Mouse (Mus musculus) neural tube, embryonic 14.5 days (tissue): Measurements from ENCODE around the gene Parp3. TPM values are rescaled to one million over a fixed set of nuclear protein-coding genes. Genes with fewer than 3 reads are reported as not detected.
A peak's percentile ranks its signal among the peaks of the same experiment; 100 is the strongest.

ENCODE experiments used
- ATAC-seq: fragments of 200-750 bp; cut with Nextera tagmentation; 2 replicates; pipeline ENCODE4 v1.8.0; 2017; ENCODE audit warnings: low read depth, mild to moderate bottlenecking, moderate TSS enrichment, moderate library complexity
- H3K27ac ChIP-seq: fragments of 300-500 bp; sonication (generic); 2 replicates; pipeline ENCODE4 v1.5.1; 2014; ENCODE audit warnings: low read depth, mild to moderate bottlenecking, control low read depth, low read length, moderate library complexity, mixed read lengths
- H3K27me3 ChIP-seq: fragments of 300-500 bp; sonication (generic); 2 replicates; pipeline ENCODE4 v1.6.1; 2014; ENCODE audit warnings: low read length; ENCODE audit not compliant: control insufficient read depth, insufficient read depth
- H3K36me3 ChIP-seq: fragments of 300-500 bp; sonication (generic); 2 replicates; pipeline ENCODE4 v1.6.1; 2014; ENCODE audit warnings: low read length, mixed read lengths; ENCODE audit not compliant: control insufficient read depth, insufficient read depth
- H3K4me1 ChIP-seq: fragments of 300-500 bp; sonication (generic); 2 replicates; pipeline ENCODE4 v1.6.1; 2014; ENCODE audit warnings: low read length; ENCODE audit not compliant: control insufficient read depth, insufficient read depth
- H3K4me2 ChIP-seq: fragments of 300-500 bp; sonication (generic); 2 replicates; pipeline ENCODE4 v1.6.1; 2014; ENCODE audit warnings: mild to moderate bottlenecking, low read depth, low read length, control low read depth
- H3K4me3 ChIP-seq: fragments of 300-500 bp; sonication (generic); 2 replicates; pipeline ENCODE4 v1.5.1; 2014; ENCODE audit warnings: low read depth, low read length, control low read depth, mixed read lengths
- H3K9ac ChIP-seq: fragments of 300-500 bp; sonication (generic); replicated peaks from 2 replicates; pipeline ENCODE4 v1.6.1; 2014; ENCODE audit warnings: low read depth, mild to moderate bottlenecking, control low read depth, low read length, mixed read lengths
- H3K9me3 ChIP-seq: fragments of 300-500 bp; sonication (generic); 2 replicates; pipeline ENCODE4 v1.6.1; 2016; ENCODE audit warnings: low read length; ENCODE audit not compliant: control insufficient read depth
- WGBS: fragments of 180-500 bp; shearing (Covaris S2); extraction: QIAGEN DNeasy Blood & Tissue Kit; methylation state at CpG from one replicate; pipeline ENCODE4 v1.1.7; 2014; 5-methylcytosine and 5-hydroxymethylcytosine counted together
- polyA plus RNA-seq: library from polyadenylated mRNA; unstranded; fragments of >200 nt; fragmentation: Nextera tagmentation; extraction: Ambion mirVana; gene quantifications from 2 replicates; pipeline ENCODE4 v1.2.1, GENCODE M21; 2014

The Parp3 gene
- polyA plus RNA-seq, 1 experiment from 2014 or later, result 0.36 TPM

DNA sequence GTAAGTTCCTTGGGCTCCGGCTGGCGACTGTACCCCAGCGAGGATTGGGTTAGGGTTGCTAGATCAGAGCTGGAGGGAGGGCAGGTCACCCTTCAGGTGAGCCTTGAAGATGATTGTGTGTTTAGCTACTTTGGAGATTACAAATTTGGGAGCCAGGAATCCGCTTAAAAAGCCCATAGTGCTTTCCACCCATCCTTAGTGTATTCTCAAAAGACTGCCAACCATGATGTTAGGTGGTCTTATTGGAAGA is 46.8 kb downstream of the Parp3 start:
- Histone ChIP-seq H3K4me1 (peaks cover 7% of the 10 kb centered on the region), H3K4me3 (peak overlapping the region; percentile 45), H3K9ac (peak overlapping the region; percentile 85), H3K36me3 (peaks cover 26% of the 10 kb centered on the region), H3K27ac (peak overlapping the region; percentile 93), H3K9me3 (no peaks in the 10 kb centered on the region), H3K4me2 (peak overlapping the region; percentile 73), H3K27me3 (no peaks in the 10 kb centered on the region)
- 2% methylated on average over 4 of the region's 4 CpGs for WGBS
- no peak for ATAC-seq

DNA sequence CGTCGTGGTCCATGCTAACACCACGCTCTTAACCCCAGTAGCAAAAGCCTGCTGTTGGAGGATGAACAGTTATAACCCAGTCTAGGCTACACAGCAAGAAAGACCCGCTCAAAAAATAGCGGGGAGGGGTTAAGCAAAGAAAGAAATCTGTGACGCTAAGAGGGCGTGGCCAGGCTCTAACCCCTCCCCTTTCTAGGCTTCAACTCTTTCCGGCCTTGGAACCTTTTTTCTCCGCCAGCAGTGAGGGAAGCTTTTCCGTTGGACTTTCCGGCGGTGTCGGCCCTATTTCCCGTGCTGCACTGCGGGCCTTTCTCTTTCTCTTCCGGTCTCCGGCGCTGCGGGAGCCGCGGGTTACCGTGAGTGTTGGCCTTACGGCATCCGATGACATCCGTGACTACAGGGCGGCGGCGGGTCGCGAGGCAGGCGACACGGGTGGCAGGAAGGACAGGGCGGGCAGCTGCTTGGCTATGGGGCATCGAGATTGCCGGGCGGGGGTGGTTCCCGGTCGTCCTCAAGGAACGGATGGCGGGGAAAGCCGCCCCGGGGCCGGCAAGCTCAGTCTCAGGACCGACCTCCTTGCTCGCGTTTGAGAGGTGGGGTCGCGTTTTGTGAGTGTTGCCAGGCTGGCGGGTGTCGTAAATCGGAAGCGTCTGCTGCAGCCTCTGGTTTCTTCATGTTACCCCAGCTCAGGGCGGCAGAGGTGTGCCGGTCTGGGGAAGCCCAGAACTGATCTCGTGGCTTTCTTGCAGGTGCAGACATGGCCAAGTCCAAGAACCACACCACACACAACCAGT is 47.3 kb downstream of the Parp3 start, which contains the start of gene Rpl29:
Gene Rpl29 (plus strand): TSS at position 234 of the 794 bp plus-strand sequence.
- peak within 1 kb of the TSS; percentile 85 for H3K9ac ChIP-seq
- no peaks in the 10 kb centered on the region for H3K27me3 ChIP-seq
- under 1% methylated on average over 55 of the region's 55 CpGs for WGBS
- peak within 1 kb of the TSS; percentile 45 for H3K4me3 ChIP-seq
- H3K27ac ChIP-seq, result peak within 1 kb of the TSS; percentile 93
- H3K4me2 ChIP-seq, result peak within 1 kb of the TSS; percentile 81
- peaks cover 26% of the 10 kb centered on the region for H3K36me3 ChIP-seq
- no peaks in the 10 kb centered on the region for H3K9me3 ChIP-seq
- peak; percentile 88 for ATAC-seq
- H3K4me1 ChIP-seq, result peaks cover 7% of the 10 kb centered on the region

DNA sequence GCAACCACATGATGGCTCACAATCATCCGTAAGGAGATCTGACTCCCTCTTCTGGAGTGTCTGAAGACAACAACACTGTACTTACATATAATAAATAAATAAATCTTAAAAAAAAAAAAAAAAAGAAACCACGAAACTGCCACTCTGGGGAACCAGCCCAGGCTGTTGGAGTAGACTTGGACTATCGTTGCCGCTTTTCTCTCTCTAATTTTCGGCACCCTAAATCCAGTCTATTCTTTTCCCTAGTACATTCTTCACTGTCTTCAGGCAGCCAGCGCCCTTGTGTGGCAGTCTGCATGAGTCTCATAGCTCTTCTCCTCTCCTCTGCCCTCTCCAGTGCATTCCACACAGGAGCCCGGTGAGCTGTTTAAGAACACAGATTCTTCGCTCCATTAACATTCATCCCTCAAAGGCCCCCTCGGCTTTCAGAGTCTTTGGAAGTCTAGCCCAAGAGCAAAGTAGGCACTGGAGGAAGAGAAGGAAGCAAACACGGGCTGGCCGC is 48.0 kb downstream of the Parp3 start:
- Histone ChIP-seq H3K4me3 (peak overlapping the region; percentile 45), H3K4me1 (peaks cover 7% of the 10 kb centered on the region), H3K9ac (peak overlapping the region; percentile 46), H3K4me2 (peak overlapping the region; percentile 81), H3K9me3 (no peaks in the 10 kb centered on the region), H3K27ac (peak overlapping the region; percentile 93), H3K36me3 (peaks cover 23% of the 10 kb centered on the region), H3K27me3 (no peaks in the 10 kb centered on the region)
- WGBS, result 17% methylated on average over 11 of the region's 11 CpGs
- ATAC-seq, result peak; percentile 62

DNA sequence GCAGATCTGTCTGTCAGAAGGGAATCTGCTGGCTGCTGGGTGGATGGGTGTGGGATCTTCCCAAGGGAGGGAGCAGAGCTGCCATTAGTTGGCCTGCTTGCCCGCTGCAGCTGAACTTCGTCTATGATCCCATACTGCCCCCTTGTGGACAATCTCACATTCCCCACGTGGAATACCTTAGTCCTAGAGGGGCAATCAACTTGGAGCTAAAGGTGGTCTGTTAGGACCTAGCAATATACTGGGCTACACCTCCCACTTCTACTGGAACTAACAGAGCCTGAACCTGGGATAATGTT is 54.9 kb downstream of the Parp3 start:
- no peak overlapping the region for H3K4me3 ChIP-seq
- peaks cover 20% of the 10 kb centered on the region for H3K4me1 ChIP-seq
- H3K4me2 ChIP-seq, result peak overlapping the region; percentile 30; the same call in 1 of the 2 replicates
- ATAC-seq, result peak; percentile 75
- H3K36me3 ChIP-seq, result no peaks in the 10 kb centered on the region
- H3K27me3 ChIP-seq, result no peaks in the 10 kb centered on the region
- no peak overlapping the region for H3K9ac ChIP-seq
- 2% methylated on average over 3 of the region's 3 CpGs for WGBS
- H3K9me3 ChIP-seq, result no peaks in the 10 kb centered on the region
- no peak overlapping the region for H3K27ac ChIP-seq

DNA sequence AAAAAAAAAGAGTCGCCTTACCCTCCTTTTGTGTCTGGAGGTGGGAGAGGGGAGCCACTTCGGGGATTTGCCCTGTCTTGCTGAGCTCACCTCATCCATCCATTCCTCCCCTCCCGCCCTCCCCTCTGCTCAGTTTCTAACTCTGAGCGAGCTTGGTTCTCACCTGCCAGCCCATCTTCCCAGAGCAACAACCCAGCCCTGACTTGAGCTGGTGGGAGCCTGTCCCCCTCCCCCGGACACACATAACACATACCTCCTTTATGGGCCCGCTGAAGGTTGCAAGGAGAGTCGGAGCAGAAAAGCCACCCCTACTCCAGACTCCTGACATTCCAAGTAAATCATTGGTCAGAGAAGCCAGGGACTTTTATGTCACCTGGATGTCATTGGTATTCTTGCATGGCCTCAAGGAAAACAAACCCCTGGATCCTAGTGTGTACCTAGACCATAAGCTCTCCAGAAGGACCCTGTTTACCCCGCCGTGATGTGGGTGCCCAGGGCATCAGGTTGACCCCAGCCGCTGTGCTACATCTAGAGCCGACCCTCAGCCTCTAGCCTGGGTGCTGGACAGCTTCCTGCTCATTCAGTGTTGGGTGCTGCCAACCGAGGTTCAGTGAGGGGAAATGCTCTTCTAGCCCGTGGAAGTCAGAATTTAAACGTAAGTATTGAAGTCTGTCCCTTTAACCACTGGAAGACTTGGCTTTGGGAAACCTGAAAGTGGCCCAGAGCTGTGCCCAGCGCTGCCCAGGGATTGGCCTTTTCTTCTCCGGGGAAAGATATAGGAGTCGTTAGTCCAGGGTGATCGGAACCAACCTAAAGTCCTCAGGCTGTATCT is 55.5 kb downstream of the Parp3 start:
- Histone ChIP-seq H3K4me2 (peak overlapping the region; percentile 30; the same call in 1 of the 2 replicates), H3K27me3 (no peaks in the 10 kb centered on the region), H3K27ac (no peak overlapping the region), H3K4me1 (peaks cover 20% of the 10 kb centered on the region), H3K4me3 (no peak overlapping the region), H3K9me3 (no peaks in the 10 kb centered on the region), H3K36me3 (no peaks in the 10 kb centered on the region), H3K9ac (peak overlapping the region; percentile 1; the same call in 1 of the 2 replicates)
- ATAC-seq, result peak; percentile 19; the same call in 1 of the 2 replicates
- WGBS, result 8% methylated on average over 18 of the region's 18 CpGs

DNA sequence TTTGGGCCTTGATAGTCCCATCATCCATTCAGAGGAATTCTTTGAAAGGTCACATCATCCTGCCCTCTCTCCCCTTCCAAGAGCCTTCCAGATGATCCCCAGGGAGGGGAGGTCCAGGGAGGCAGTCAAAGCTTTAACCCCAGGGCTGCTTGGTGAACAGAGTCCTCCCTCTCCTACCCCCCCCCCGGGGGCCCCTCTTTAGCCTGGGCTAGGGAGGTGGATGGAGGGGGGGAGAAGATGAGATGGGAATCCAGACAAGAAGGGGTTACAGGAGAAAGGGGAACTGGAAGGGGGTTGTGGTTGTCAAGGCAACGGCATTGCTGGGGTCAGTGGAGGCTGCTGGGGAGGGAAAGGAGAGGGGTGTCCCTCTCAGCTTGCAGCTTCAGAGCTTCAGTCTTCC is 56.1 kb downstream of the Parp3 start:
- Histone ChIP-seq H3K9me3 (no peaks in the 10 kb centered on the region), H3K36me3 (no peaks in the 10 kb centered on the region), H3K27ac (no peak overlapping the region), H3K4me2 (no peak overlapping the region), H3K4me1 (peaks cover 20% of the 10 kb centered on the region), H3K9ac (peak overlapping the region; percentile 1; the same call in 1 of the 2 replicates), H3K27me3 (no peaks in the 10 kb centered on the region), H3K4me3 (no peak overlapping the region)
- 0% methylated on average over 2 of the region's 2 CpGs for WGBS
- no peak for ATAC-seq

Other genes starting within 250 kb of the Parp3 start
- 99.7 and 104 TPM in 2 replicates for gene Alas1, start 228.3 kb downstream of the Parp3 start, polyA plus RNA-seq
- gene Poc1a, start 195.9 kb downstream of the Parp3 start, polyA plus RNA-seq, result 4.5 and 5.8 TPM in 2 replicates
- 18.7 and 19.3 TPM in 2 replicates for gene Dusp7, start 108.3 kb downstream of the Parp3 start, polyA plus RNA-seq
- gene Rpl29, start 47.5 kb downstream of the Parp3 start, polyA plus RNA-seq, result 719 and 757 TPM in 2 replicates
- 20.3 and 22.5 TPM in 2 replicates for gene Acy1, start 38.6 kb downstream of the Parp3 start, polyA plus RNA-seq
- 8.6 TPM in 2 replicates for gene Abhd14b, start 29.5 kb downstream of the Parp3 start, polyA plus RNA-seq
- gene Abhd14a, start 29.3 kb downstream of the Parp3 start, polyA plus RNA-seq, result 59.5 and 66.9 TPM in 2 replicates
- 166 and 182 TPM in 2 replicates for gene Pcbp4, start 23.7 kb downstream of the Parp3 start, polyA plus RNA-seq
- 1.5 and 1.7 TPM in 2 replicates for gene Gpr62, start 11.0 kb downstream of the Parp3 start, polyA plus RNA-seq
- 36.1 and 36.2 TPM in 2 replicates for gene Rrp9, start 986 bp downstream of the Parp3 start, polyA plus RNA-seq
- not detected in 2 replicates for gene Iqcf1, start 23.0 kb upstream of the Parp3 start, polyA plus RNA-seq
- not detected in 2 replicates for gene Iqcf5, start 37.6 kb upstream of the Parp3 start, polyA plus RNA-seq
- not detected in 2 replicates for gene Iqcf3, start 84.7 kb upstream of the Parp3 start, polyA plus RNA-seq
- not detected in 2 replicates for gene Iqcf4, start 94.0 kb upstream of the Parp3 start, polyA plus RNA-seq
- gene Iqcf6, start 149.6 kb upstream of the Parp3 start, polyA plus RNA-seq, result not detected in 2 replicates
- 4.9 and 7.5 TPM in 2 replicates for gene Grm2, start 179.1 kb upstream of the Parp3 start, polyA plus RNA-seq
- 62.2 and 67.2 TPM in 2 replicates for gene Tex264, start 209.0 kb upstream of the Parp3 start, polyA plus RNA-seq